Mouse (Mus musculus) E14TG2a.4 (cell line): ENCODE results near the gene Abca14.

ENCODE experiments used
- H3K27me3 ChIP-seq: 2 replicates; pipeline ENCODE4 v1.6.1; 2014; ENCODE audit warnings: low read length, control low read depth; ENCODE audit not compliant: insufficient read depth
- H3K36me3 ChIP-seq: 2 replicates; pipeline ENCODE4 v1.6.1; 2014; ENCODE audit warnings: low read length, control low read depth; ENCODE audit not compliant: insufficient read depth
- H3K4me1 ChIP-seq: replicated peaks from 2 replicates; pipeline ENCODE4 v1.6.1; 2014; ENCODE audit warnings: low read depth, low read length, control low read depth
- H3K4me3 ChIP-seq: replicated peaks from 2 replicates; pipeline ENCODE4 v1.5.1; 2014; ENCODE audit warnings: mild to moderate bottlenecking, low read length
- H3K9me3 ChIP-seq: 2 replicates; pipeline ENCODE4 v1.6.1; 2014; ENCODE audit warnings: low read length, control low read depth
- CTCF ChIP-seq: conservative IDR thresholded peaks from 2 replicates; pipeline ENCODE4 v1.5.1; 2014; ENCODE audit warnings: low read length
- NANOG ChIP-seq: IDR thresholded peaks from 2 replicates; pipeline ENCODE4 v1.6.1; 2014; ENCODE audit warnings: borderline replicate concordance, low read length, mixed read lengths
- POU5F1 ChIP-seq: IDR thresholded peaks from 2 replicates; pipeline ENCODE4 v1.6.1; 2014; ENCODE audit warnings: low read length, borderline replicate concordance

The Abca14 gene

GRCm38 (mm10) chr7:120192207-120192606 is 11.6 kb upstream of the Abca14 start:
- Histone ChIP-seq H3K4me1 (no peaks in the 10 kb centered on the region), H3K36me3 (no peaks in the 10 kb centered on the region), H3K4me3 (no peak overlapping the region), H3K9me3 (no peaks in the 10 kb centered on the region), H3K27me3 (no peaks in the 10 kb centered on the region)
- TF ChIP-seq NANOG (no peak), POU5F1 (no peak), CTCF (no peak)

- TF ChIP-seq NANOG (no peak), CTCF (no peak)
- Histone ChIP-seq H3K4me3 (no peak overlapping the region), H3K36me3 (no peaks in the 10 kb centered on the region), H3K9me3 (no peaks in the 10 kb centered on the region), H3K27me3 (no peaks in the 10 kb centered on the region), H3K4me1 (no peaks in the 10 kb centered on the region)
These were observed 10.9 kb upstream of the Abca14 start for GRCm38 (mm10) chr7:120192816-120193215.

- TF ChIP-seq POU5F1 (no peak), NANOG (no peak), CTCF (no peak)
- H3K36me3 ChIP-seq, result no peaks in the 10 kb centered on the region
- peaks cover 16% of the 10 kb centered on the region for H3K27me3 ChIP-seq
- no peak overlapping the region for H3K4me3 ChIP-seq
- H3K9me3 ChIP-seq, result no peaks in the 10 kb centered on the region
- no peaks in the 10 kb centered on the region for H3K4me1 ChIP-seq
These were observed 8.6 kb upstream of the Abca14 start for GRCm38 (mm10) chr7:120195207-120195606.

DNA sequence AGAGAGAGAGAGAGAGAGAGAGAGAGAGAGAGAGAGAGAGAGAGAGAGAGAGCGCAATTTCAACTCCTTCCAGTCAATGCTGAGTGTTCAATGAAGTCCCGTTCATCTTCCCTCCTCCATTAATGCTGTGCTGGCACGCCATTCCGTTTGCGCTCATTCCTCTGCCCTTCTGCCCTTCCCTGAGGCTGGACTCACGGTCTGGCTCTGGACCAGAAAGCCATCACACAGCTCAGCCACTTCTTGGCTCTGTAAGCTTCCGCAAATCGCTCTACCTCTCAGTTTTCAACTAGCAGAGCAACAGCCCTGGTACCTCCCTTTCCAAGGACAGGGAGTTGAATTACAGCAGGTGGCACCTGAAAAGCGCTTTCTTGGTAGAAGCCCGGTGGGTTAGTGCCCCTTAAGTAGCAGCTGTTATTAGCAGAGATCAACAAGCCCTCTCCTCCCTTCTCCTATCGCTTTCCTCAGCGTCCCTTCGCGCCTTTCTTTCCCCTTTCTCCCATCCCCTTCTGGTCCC is 2.5 kb upstream of the Abca14 start:
- H3K27me3 ChIP-seq, result peaks cover 47% of the 10 kb centered on the region
- TF ChIP-seq CTCF, result no peak
- TF ChIP-seq NANOG, result no peak
- TF ChIP-seq POU5F1, result no peak
- no peaks in the 10 kb centered on the region for H3K36me3 ChIP-seq
- H3K4me3 ChIP-seq, result peak overlapping the region; percentile 75
- H3K4me1 ChIP-seq, result peaks cover 11% of the 10 kb centered on the region
- no peaks in the 10 kb centered on the region for H3K9me3 ChIP-seq

- H3K36me3 ChIP-seq, result no peaks in the 10 kb centered on the region
- peaks cover 47% of the 10 kb centered on the region for H3K27me3 ChIP-seq
- peak within 1 kb of the TSS; percentile 75 for H3K4me3 ChIP-seq
- H3K9me3 ChIP-seq, result no peaks in the 10 kb centered on the region
- peaks cover 11% of the 10 kb centered on the region for H3K4me1 ChIP-seq
- TF ChIP-seq POU5F1 (no peak), CTCF (no peak), NANOG (no peak)
These were observed 2.0 kb upstream of the Abca14 start, which contains the start of gene Crym for GRCm38 (mm10) chr7:120201771-120202170. Crym (minus strand) TSS chr7:120202111.

DNA sequence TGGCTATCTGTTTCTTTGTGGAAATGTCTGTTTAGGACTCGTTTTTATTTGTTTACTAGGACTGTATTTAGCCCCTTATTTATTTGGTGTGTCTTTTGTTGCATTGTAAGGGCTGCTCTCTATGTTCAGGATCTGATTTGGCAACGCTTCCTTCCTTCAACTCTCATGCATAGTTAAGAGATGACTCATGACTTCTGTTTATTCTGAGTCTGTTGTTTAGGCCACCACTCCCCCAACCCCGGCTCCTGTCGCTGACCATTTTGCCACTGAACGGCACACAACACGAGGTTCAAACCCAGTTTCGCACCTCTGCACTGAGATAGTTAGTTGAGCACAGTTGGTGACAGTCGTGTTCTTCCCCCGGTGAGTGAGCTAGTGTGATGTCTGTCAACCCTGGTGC is 2.2 kb downstream of the Abca14 start:
- no peaks in the 10 kb centered on the region for H3K9me3 ChIP-seq
- H3K4me3 ChIP-seq, result no peak overlapping the region
- TF ChIP-seq POU5F1, result no peak
- TF ChIP-seq NANOG, result no peak

GRCm38 (mm10) chr7:120228541-120228940 is 24.8 kb downstream of the Abca14 start:
- Histone ChIP-seq H3K4me3 (no peak overlapping the region), H3K9me3 (no peaks in the 10 kb centered on the region), H3K36me3 (no peaks in the 10 kb centered on the region), H3K4me1 (no peaks in the 10 kb centered on the region), H3K27me3 (no peaks in the 10 kb centered on the region)
- TF ChIP-seq CTCF (no peak), POU5F1 (no peak), NANOG (no peak)

More for the DNA sequence above, 2.2 kb downstream of the Abca14 start:
- Histone ChIP-seq H3K27me3 (peaks cover 23% of the 10 kb centered on the region), H3K36me3 (no peaks in the 10 kb centered on the region), H3K4me1 (peaks cover 7% of the 10 kb centered on the region)

GRCm38 (mm10) chr7:120241092-120241491 is 37.3 kb downstream of the Abca14 start:
- Histone ChIP-seq H3K9me3 (no peaks in the 10 kb centered on the region), H3K4me3 (no peak overlapping the region), H3K27me3 (no peaks in the 10 kb centered on the region), H3K36me3 (no peaks in the 10 kb centered on the region), H3K4me1 (no peaks in the 10 kb centered on the region)
- TF ChIP-seq POU5F1 (no peak), CTCF (peak; percentile 99)

DNA sequence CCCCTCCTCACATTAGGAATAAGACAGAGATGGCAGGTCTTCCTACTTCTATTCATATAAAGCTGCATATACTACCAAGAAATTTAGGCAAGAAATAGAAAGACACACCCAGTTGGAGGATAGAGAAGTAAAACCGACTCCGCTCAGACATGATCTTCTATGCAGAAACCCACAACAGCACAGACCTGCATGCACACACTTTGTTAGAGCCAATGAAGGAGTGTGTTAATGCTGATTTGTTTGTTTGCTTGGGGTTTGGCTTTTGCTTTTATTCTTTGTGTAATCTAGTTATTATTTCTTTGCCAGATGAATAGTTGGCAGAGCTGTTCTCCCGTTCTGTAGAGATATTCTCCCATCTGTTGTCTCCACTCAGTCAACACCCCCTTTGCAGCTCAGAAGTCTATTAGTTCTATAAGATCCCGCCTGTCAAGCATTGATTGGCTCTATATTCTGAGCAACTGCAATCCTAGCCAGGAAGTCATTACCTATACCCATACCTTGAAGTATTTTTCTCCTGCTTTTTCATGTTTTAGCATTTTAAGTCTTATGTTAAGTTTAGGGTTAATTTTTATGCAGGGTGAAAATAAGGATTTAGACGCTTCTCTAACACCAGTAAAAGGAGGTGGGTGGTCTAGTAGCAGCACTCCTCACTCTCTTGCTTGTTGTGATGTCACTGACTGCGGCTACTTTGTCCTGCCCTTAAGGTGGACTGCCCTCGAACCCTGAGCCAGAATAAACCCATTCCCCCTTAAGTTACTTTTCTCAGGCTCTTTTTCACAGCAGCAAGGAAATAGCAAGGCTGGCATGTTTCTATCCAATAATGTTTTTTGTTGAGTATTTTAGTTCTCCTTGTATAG is 67.6 kb downstream of the Abca14 start:
- H3K36me3 ChIP-seq, result no peaks in the 10 kb centered on the region
- no peaks in the 10 kb centered on the region for H3K9me3 ChIP-seq
- H3K4me1 ChIP-seq, result no peaks in the 10 kb centered on the region
- TF ChIP-seq POU5F1, result no peak
- TF ChIP-seq NANOG, result no peak
- no peak for TF ChIP-seq CTCF
- H3K27me3 ChIP-seq, result no peaks in the 10 kb centered on the region
- no peak overlapping the region for H3K4me3 ChIP-seq
